Mouse (Mus musculus) CH12.LX (cell line): ENCODE measurements at regions not wholly inside any gene's neighbourhood (a gene's known extent, or its start where the extent isn't known, plus 50 kb on each side); places are given as distances from the start of the nearest gene placed in this dataset.

Source experiments
- DNase-seq: peaks from one replicate; pipeline ENCODE4 v3.0.0-alpha.2; 2013; ENCODE audit errors: extremely low read depth
- H3K27ac ChIP-seq: 2 replicates; pipeline ENCODE4 v1.5.1; 2012; ENCODE audit warnings: low read depth, mild to moderate bottlenecking, control low read depth, moderate library complexity; ENCODE audit not compliant: insufficient read depth
- H3K27me3 ChIP-seq: replicated peaks from 2 replicates; pipeline ENCODE3; 2012; ENCODE audit warnings: inconsistent platforms
- H3K36me3 ChIP-seq, 2 experiments: replicated peaks in 1 of 2; 2 replicates each; pipeline versions ENCODE3 to v1.6.1; 2012; ENCODE audit warnings: inconsistent platforms in 1 of 2, low read length in 1 of 2, mild to moderate bottlenecking in 1 of 2, mixed read lengths in 1 of 2, moderate library complexity in 1 of 2; ENCODE audit not compliant: control insufficient read depth in 1 of 2, insufficient read depth in 1 of 2
- H3K4me1 ChIP-seq, 2 experiments: 2 replicates each; pipeline ENCODE4 v1.6.1; 2012; ENCODE audit warnings: inconsistent platforms in 1 of 2, moderate library complexity in 1 of 2; ENCODE audit not compliant: insufficient read depth in 2 of 2, control insufficient read depth in 1 of 2
- H3K4me2 ChIP-seq: 2 replicates; pipeline ENCODE4 v1.6.1; 2012; ENCODE audit warnings: low read depth, mild to moderate bottlenecking, control low read depth; ENCODE audit not compliant: poor library complexity, insufficient read depth, severe bottlenecking
- H3K4me3 ChIP-seq, 3 experiments: fragments of 150-350 bp in 1 of 3; sonication (generic) in 1 of 3; replicated peaks in 1 of 3; 2 replicates each; pipeline versions ENCODE3 to v1.5.1; 2011 to 2012; ENCODE audit warnings: low read depth in 2 of 3, low read length in 2 of 3, mild to moderate bottlenecking in 2 of 3, moderate library complexity in 2 of 3, control low read depth in 1 of 3, improper control_type of control experiment in 1 of 3, inconsistent platforms in 1 of 3, mixed read lengths in 1 of 3; ENCODE audit not compliant: poor library complexity in 1 of 3
- H3K79me2 ChIP-seq: replicated peaks from 2 replicates; pipeline ENCODE4 v1.6.1; 2012; ENCODE audit warnings: mild to moderate bottlenecking, moderate library complexity; ENCODE audit not compliant: control insufficient read depth, poor library complexity, insufficient read depth, severe bottlenecking; ENCODE audit errors: extremely low read depth
- H3K9ac ChIP-seq: 2 replicates; pipeline ENCODE4 v1.6.1; 2012; ENCODE audit warnings: low read depth, mild to moderate bottlenecking, control low read depth, moderate library complexity; ENCODE audit not compliant: insufficient read depth
- H3K9me3 ChIP-seq: replicated peaks from 2 replicates; pipeline ENCODE3; 2012; ENCODE audit warnings: low read length, inconsistent platforms, mixed read lengths
- BHLHE40 ChIP-seq: IDR thresholded peaks from 2 replicates; pipeline ENCODE4 v1.6.1; 2011; ENCODE audit warnings: mild to moderate bottlenecking, low read depth, low read length, improper control_type of control experiment
- CHD1 ChIP-seq: IDR thresholded peaks from 2 replicates; pipeline ENCODE4 v1.6.1; 2012; ENCODE audit warnings: low read depth, low read length, improper control_type of control experiment, inconsistent platforms
- CTCF ChIP-seq, 2 experiments: IDR thresholded peaks in 1 of 2; conservative IDR thresholded peaks in 1 of 2; 2 replicates each; pipeline ENCODE4 v1.5.1; 2011 to 2012; ENCODE audit warnings: low read depth in 2 of 2, low read length in 2 of 2, improper control_type of control experiment in 1 of 2, inconsistent platforms in 1 of 2, mild to moderate bottlenecking in 1 of 2, moderate library complexity in 1 of 2
- EP300 ChIP-seq: IDR thresholded peaks from 2 replicates; pipeline ENCODE4 v1.6.1; 2011; ENCODE audit warnings: low read length, improper control_type of control experiment
- GABPA ChIP-seq: IDR thresholded peaks from 2 replicates; pipeline ENCODE4 v1.6.1; 2012; ENCODE audit warnings: low read depth, low read length, improper control_type of control experiment, inconsistent platforms; ENCODE audit not compliant: insufficient replicate concordance
- IRF4 ChIP-seq: IDR thresholded peaks from 2 replicates; pipeline ENCODE4 v1.6.1; 2014; ENCODE audit warnings: low read depth, mild to moderate bottlenecking, inconsistent platforms, low read length, improper control_type of control experiment
- KAT2A ChIP-seq: IDR thresholded peaks from 2 replicates; pipeline ENCODE4 v1.6.1; 2012; ENCODE audit warnings: low read length, improper control_type of control experiment, inconsistent platforms; ENCODE audit not compliant: insufficient replicate concordance
- MAFK ChIP-seq: IDR thresholded peaks from 2 replicates; pipeline ENCODE4 v1.6.1; 2011; ENCODE audit warnings: low read length, improper control_type of control experiment; ENCODE audit not compliant: insufficient replicate concordance
- MAX ChIP-seq: IDR thresholded peaks from 2 replicates; pipeline ENCODE4 v1.6.1; 2011; ENCODE audit warnings: low read length, improper control_type of control experiment
- MAZ ChIP-seq: IDR thresholded peaks from 2 replicates; pipeline ENCODE4 v1.6.1; 2012; ENCODE audit warnings: low read depth, mild to moderate bottlenecking, inconsistent platforms, low read length, improper control_type of control experiment, moderate library complexity
- MEF2A ChIP-seq: IDR thresholded peaks from 2 replicates; pipeline ENCODE4 v1.6.1; 2014; ENCODE audit warnings: low read depth, mild to moderate bottlenecking, inconsistent platforms, low read length, improper control_type of control experiment, borderline replicate concordance
- MXI1 ChIP-seq: IDR thresholded peaks from 2 replicates; pipeline ENCODE4 v1.6.1; 2011; ENCODE audit warnings: mild to moderate bottlenecking, low read depth, low read length, improper control_type of control experiment
- MYC ChIP-seq: IDR thresholded peaks from 2 replicates; pipeline ENCODE4 v1.6.1; 2011; ENCODE audit warnings: low read depth, mild to moderate bottlenecking, improper control_type of control experiment, low read length
- NELFE ChIP-seq: IDR thresholded peaks from 2 replicates; pipeline ENCODE4 v1.6.1; 2011; ENCODE audit warnings: low read depth, low read length, improper control_type of control experiment
- NRF1 ChIP-seq: IDR thresholded peaks from 2 replicates; pipeline ENCODE4 v1.6.1; 2014; ENCODE audit warnings: low read depth, mild to moderate bottlenecking, inconsistent platforms, low read length, improper control_type of control experiment, moderate library complexity
- PAX5 ChIP-seq: IDR thresholded peaks from 2 replicates; pipeline ENCODE4 v1.6.1; 2012; ENCODE audit warnings: low read length, inconsistent platforms, mixed read lengths
- POLR2A ChIP-seq: IDR thresholded peaks from 2 replicates; pipeline ENCODE4 v1.6.1; 2011; ENCODE audit warnings: low read depth, mild to moderate bottlenecking, improper control_type of control experiment, low read length
- RCOR1 ChIP-seq: conservative IDR thresholded peaks from 2 replicates; pipeline ENCODE4 v1.6.1; 2012; ENCODE audit warnings: low read depth, mild to moderate bottlenecking, inconsistent platforms, low read length, improper control_type of control experiment
- SIN3A ChIP-seq: IDR thresholded peaks from 2 replicates; pipeline ENCODE4 v1.6.1; 2012; ENCODE audit warnings: low read length, improper control_type of control experiment, inconsistent platforms
- USF1 ChIP-seq: IDR thresholded peaks from 2 replicates; pipeline ENCODE4 v1.6.1; 2014; ENCODE audit warnings: low read depth, mild to moderate bottlenecking, inconsistent platforms, low read length, improper control_type of control experiment
- ZKSCAN1 ChIP-seq: IDR thresholded peaks from 2 replicates; pipeline ENCODE4 v1.6.1; 2012; ENCODE audit warnings: low read depth, inconsistent platforms, low read length, improper control_type of control experiment, borderline replicate concordance
- dilution Hi-C: fragments of 300-500 bp; cut with MboI; formaldehyde crosslinking; loops from 2 replicates; pipeline ENCODE4 v1.14.3; 2020; ENCODE audit warnings: low sequenced_read_pairs; ENCODE audit not compliant: extremely low pct_unique_long_range_greater_than_20kb, extremely low pct_ligation_motif_present
- in situ Hi-C: fragments of 300-500 bp; cut with MboI; formaldehyde crosslinking; loops from 3 replicates; pipeline ENCODE4 v1.14.3; 2019; ENCODE audit warnings: low sequenced_read_pairs, low pct_ligation_motif_present, low pct_unique_long_range_greater_than_20kb, mixed read lengths

- H3K27me3 ChIP-seq = peaks cover 9% of the 10 kb centered on the region
- no peak for DNase-seq
- peaks cover 0 to 5% of the 10 kb centered on the region in 2 experiments; a peak in 1 of 4 replicates for H3K4me1 ChIP-seq
- peaks cover 3% of the 10 kb centered on the region for H3K9me3 ChIP-seq
- H3K27ac ChIP-seq = no peak overlapping the region
- in situ Hi-C loops (no loop called here), dilution Hi-C loops (no loop called here)
- no peak for TF ChIP-seq KAT2A
- no peak for TF ChIP-seq CTCF (conservative IDR thresholded peaks at IDR 0.05 in 1 of 2, IDR thresholded peaks at IDR 0.05 in 1 of 2; ENCODE audit: low read depth in 2 of 2, low read length in 2 of 2)
- no peak for TF ChIP-seq GABPA
- TF ChIP-seq MYC = no peak
- no peak for TF ChIP-seq NRF1
- TF ChIP-seq MAZ = no peak
- TF ChIP-seq EP300 = no peak
- no peak for TF ChIP-seq IRF4
- H3K4me2 ChIP-seq = no peak overlapping the region
- no peak overlapping the region for H3K4me3 ChIP-seq
- H3K36me3 ChIP-seq = no peaks in the 10 kb centered on the region
- H3K9ac ChIP-seq = no peak overlapping the region
- no peaks in the 10 kb centered on the region for H3K79me2 ChIP-seq
Observed at GRCm38 (mm10) chr9:34426589-34426988, 59.1 kb upstream of the Kirrel3 start.

GRCm38 (mm10) chr9:34427711-34428110, 58.0 kb upstream of the Kirrel3 start:
- H3K27me3 ChIP-seq = peaks cover 4% of the 10 kb centered on the region
- no peak for TF ChIP-seq MEF2A
- TF ChIP-seq BHLHE40 = no peak
- no peak for TF ChIP-seq MAZ
- TF ChIP-seq PAX5 = no peak
- TF ChIP-seq POLR2A = no peak
- no peak for TF ChIP-seq CTCF (conservative IDR thresholded peaks at IDR 0.05 in 1 of 2, IDR thresholded peaks at IDR 0.05 in 1 of 2; ENCODE audit: low read depth in 2 of 2, low read length in 2 of 2)
- TF ChIP-seq MXI1 = no peak
- TF ChIP-seq ZKSCAN1 = no peak
- TF ChIP-seq MAX = no peak
- TF ChIP-seq USF1 = no peak
- no peak for TF ChIP-seq CHD1
- no peak for TF ChIP-seq MAFK
- no peak for TF ChIP-seq NELFE
- no peak for TF ChIP-seq SIN3A
- no peak for TF ChIP-seq RCOR1
- TF ChIP-seq, all 38 proteins: peak for 0
- dilution Hi-C loops (no loop called here), in situ Hi-C loops (no loop called here)
- Histone ChIP-seq H3K4me3 (no peak overlapping the region), H3K4me1 (peaks cover 0 to 5% of the 10 kb centered on the region in 2 experiments; a peak in 1 of 4 replicates), H3K4me2 (no peak overlapping the region), H3K9ac (no peak overlapping the region), H3K79me2 (no peaks in the 10 kb centered on the region), H3K27ac (no peak overlapping the region), H3K9me3 (peaks cover 3% of the 10 kb centered on the region), H3K36me3 (no peaks in the 10 kb centered on the region)
- no peak for DNase-seq
